Comparison of ENCODE assay signal across 8 mouse cellular contexts in the genomic region with DNA sequence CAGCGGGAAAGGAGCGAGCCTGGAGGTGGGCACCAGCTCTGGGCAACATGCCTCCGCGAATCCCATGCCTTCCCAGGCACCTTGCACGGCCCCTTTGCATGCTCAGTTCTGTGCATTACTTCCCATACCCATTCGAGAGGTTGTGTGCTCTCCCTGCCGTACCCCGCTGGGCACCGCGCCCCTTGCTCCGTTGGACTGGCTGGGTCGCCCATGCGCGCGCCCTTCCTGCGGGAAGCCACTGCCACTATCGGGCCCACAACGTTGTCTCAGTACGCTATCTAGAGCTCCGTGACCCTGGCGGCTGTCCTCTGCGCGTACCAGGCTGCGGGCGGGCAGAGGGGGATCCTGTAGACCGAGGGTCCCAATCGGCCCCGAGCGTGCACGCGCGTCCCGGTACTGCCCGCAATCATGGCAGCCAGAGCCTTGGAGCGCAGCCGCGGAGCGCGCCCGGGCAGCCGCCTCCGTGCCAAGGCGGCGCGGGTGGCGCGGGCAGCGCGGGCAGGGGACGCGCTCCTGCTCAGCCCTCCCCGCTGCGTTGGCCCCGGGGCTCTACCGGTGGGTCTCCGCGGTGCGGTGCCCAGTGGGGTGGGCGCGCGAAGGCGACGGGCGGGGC.
DNase-seq lines count a peak whose midpoint lies in the region; ATAC-seq and TF ChIP-seq lines count a peak whose summit lies in the region.

No protein-coding gene starts in this region.

- 1% methylated on average over 61 of the region's 64 CpGs for WGBS in heart, embryonic 13.5 days
- under 1% methylated on average over 64 of the region's 64 CpGs for WGBS in kidney, postnatal 0 days
- 2% methylated on average over 64 of the region's 64 CpGs for WGBS in liver, embryonic 15.5 days (ENCODE audit: insufficient replicate concordance)
- WGBS in neural tube, embryonic 11.5 days: 1% methylated on average over 55 of the region's 64 CpGs

- H3K4me1 ChIP-seq in heart, embryonic 13.5 days: peaks cover 37% of the 10 kb centered on the region
- H3K4me1 ChIP-seq in kidney, postnatal 0 days (replicated peaks; ENCODE audit: insufficient read depth, low read length): peaks cover 25% of the 10 kb centered on the region
- H3K4me1 ChIP-seq in liver, embryonic 15.5 days (replicated peaks): no peaks in the 10 kb centered on the region
- peaks cover 2% of the 10 kb centered on the region; the same call in 1 of the 2 replicates for H3K4me1 ChIP-seq in neural tube, embryonic 11.5 days (ENCODE audit: control insufficient read depth, insufficient read depth, low read length)

- TF ChIP-seq CTCF in kidney, postnatal 0 days (IDR thresholded peaks at IDR 0.05; ENCODE audit: low read depth): no peak

- peak overlapping the region; percentile 89 for H3K4me3 ChIP-seq in heart, embryonic 13.5 days
- peak overlapping the region; percentile 92 for H3K4me3 ChIP-seq in kidney, postnatal 0 days (replicated peaks; ENCODE audit: low read depth, low read length)
- H3K4me3 ChIP-seq in liver, embryonic 15.5 days (replicated peaks): peak overlapping the region; percentile 49
- peak overlapping the region; percentile 67 for H3K4me3 ChIP-seq in neural tube, embryonic 11.5 days (ENCODE audit: low read depth, low read length)

- H3K36me3 ChIP-seq in heart, embryonic 13.5 days: peaks cover 12% of the 10 kb centered on the region; the same call in 1 of the 2 replicates
- 0 out of 2 replicates have a peak, but pooled peaks cover 2% of the 10 kb centered on the region for H3K36me3 ChIP-seq in kidney, postnatal 0 days (ENCODE audit: insufficient read depth, low read length)
- H3K36me3 ChIP-seq in liver, embryonic 15.5 days (replicated peaks): no peaks in the 10 kb centered on the region
- H3K36me3 ChIP-seq in neural tube, embryonic 11.5 days (ENCODE audit: control insufficient read depth, insufficient read depth, low read length): no peaks in the 10 kb centered on the region

- H3K9ac ChIP-seq in heart, embryonic 13.5 days: peak overlapping the region; percentile 98
- H3K9ac ChIP-seq in kidney, postnatal 0 days (ENCODE audit: low read depth, low read length): peak overlapping the region; percentile 99
- no peak overlapping the region for H3K9ac ChIP-seq in liver, embryonic 15.5 days
- peak overlapping the region; percentile 91 for H3K9ac ChIP-seq in neural tube, embryonic 11.5 days (ENCODE audit: low read length)

- H3K9me3 ChIP-seq in heart, embryonic 13.5 days: no peaks in the 10 kb centered on the region
- no peaks in the 10 kb centered on the region for H3K9me3 ChIP-seq in kidney, postnatal 0 days (replicated peaks; ENCODE audit: low read length)
- H3K9me3 ChIP-seq in liver, embryonic 15.5 days (replicated peaks): no peaks in the 10 kb centered on the region
- H3K9me3 ChIP-seq in neural tube, embryonic 11.5 days (ENCODE audit: control insufficient read depth, low read length): no peaks in the 10 kb centered on the region

- peak overlapping the region; percentile 90 for H3K4me2 ChIP-seq in heart, embryonic 13.5 days
- H3K4me2 ChIP-seq in kidney, postnatal 0 days (ENCODE audit: low read length): peak overlapping the region; percentile 87
- H3K4me2 ChIP-seq in liver, embryonic 15.5 days: peak overlapping the region; percentile 58
- peak overlapping the region; percentile 79 for H3K4me2 ChIP-seq in neural tube, embryonic 11.5 days (ENCODE audit: low read depth)

- DNase-seq in urinary bladder, postnatal 14 days (ENCODE audit: low spot score): peak; percentile 68
- no peak for DNase-seq in urinary bladder, postnatal 10 days (ENCODE audit: low spot score)
- DNase-seq in kidney, postnatal 0 days (ENCODE audit: low spot score): peak; percentile 71
- DNase-seq in neural tube, embryonic 11.5 days (ENCODE audit: low spot score): peak; percentile 63

- H3K27ac ChIP-seq in heart, embryonic 13.5 days (replicated peaks): peak overlapping the region; percentile 93
- peak overlapping the region; percentile 99 for H3K27ac ChIP-seq in kidney, postnatal 0 days
- peak overlapping the region; percentile 41 for H3K27ac ChIP-seq in liver, embryonic 15.5 days (replicated peaks)
- H3K27ac ChIP-seq in neural tube, embryonic 11.5 days (ENCODE audit: low read depth, low read length): peak overlapping the region; percentile 81

- H3K27me3 ChIP-seq in heart, embryonic 13.5 days (replicated peaks): peaks cover 63% of the 10 kb centered on the region
- no peaks in the 10 kb centered on the region for H3K27me3 ChIP-seq in kidney, postnatal 0 days (ENCODE audit: insufficient read depth, low read length)
- H3K27me3 ChIP-seq in liver, embryonic 15.5 days: peaks cover 87% of the 10 kb centered on the region
- H3K27me3 ChIP-seq in neural tube, embryonic 11.5 days (ENCODE audit: control insufficient read depth, insufficient read depth, low read length): peaks cover 79% of the 10 kb centered on the region

- peak; percentile 56 for ATAC-seq in erythroblast, adult 5-6 weeks (replicated peaks; ENCODE audit: low FRiP score, poor library complexity, severe bottlenecking)
- peak; percentile 32; the same call in 1 of the 2 replicates for ATAC-seq in heart, embryonic 13.5 days (ENCODE audit: extremely low read depth, insufficient number of reproducible peaks, low FRiP score, low TSS enrichment)
- ATAC-seq in kidney, postnatal 0 days (replicated peaks; ENCODE audit: low FRiP score, low read depth): peak; percentile 74
- ATAC-seq in liver, embryonic 15.5 days (ENCODE audit: insufficient read depth): no peak
- ATAC-seq in neural tube, embryonic 11.5 days (ENCODE audit: insufficient read depth, low FRiP score, low TSS enrichment): peak; percentile 62
- ATAC-seq in inflammation-experienced regulatory T-cells, adult 6 months: no peak

Comparison
In these comparisons a context has a peak if more than half of its experiments do, and no peak if none do; other contexts are left out.
1. ATAC-seq: peak in erythroblast, adult 5-6 weeks (single experiment), heart, embryonic 13.5 days (single experiment), kidney, postnatal 0 days (single experiment) and neural tube, embryonic 11.5 days (single experiment); none in liver, embryonic 15.5 days (single experiment) and inflammation-experienced regulatory T-cells, adult 6 months (single experiment).
2. H3K27ac ChIP-seq: peak in every context shown above with its lines; median percentile 99 in kidney, postnatal 0 days; 93 in heart, embryonic 13.5 days; 81 in neural tube, embryonic 11.5 days; 41 in liver, embryonic 15.5 days.
3. Peak in every context shown above with its lines, with median percentiles within 50 percentile points of each other: H3K4me2 ChIP-seq and H3K4me3 ChIP-seq.